Mouse (Mus musculus) left cerebral cortex, postnatal 36 days (tissue): ENCODE measurements around the gene Ninl. TPM values are rescaled to one million over a fixed set of nuclear protein-coding genes. Genes with fewer than 3 reads are reported as not detected.
A peak's percentile ranks its signal among the peaks of the same experiment; 100 is the strongest.

Experiments
- DNase-seq, 2 experiments: peaks; one replicate each; pipeline ENCODE4 v3.0.0; 2021 to 2022; ENCODE audit warnings: low spot score in 2 of 2, mixed read lengths in 1 of 2
- intact Hi-C: fragments of 180-260 bp; cut with DNase I; formaldehyde crosslinking; loops from one replicate; pipeline ENCODE4 v1.15.1; 2025
- total RNA-seq, 2 experiments: library from RNA; stranded (reverse); gene quantifications; 2 replicates each; pipeline ENCODE4 v1.2.3; 2021

Gene Ninl
- total RNA-seq, 2 experiments from 2014 or later, result 6.2 to 6.4 TPM

DNA sequence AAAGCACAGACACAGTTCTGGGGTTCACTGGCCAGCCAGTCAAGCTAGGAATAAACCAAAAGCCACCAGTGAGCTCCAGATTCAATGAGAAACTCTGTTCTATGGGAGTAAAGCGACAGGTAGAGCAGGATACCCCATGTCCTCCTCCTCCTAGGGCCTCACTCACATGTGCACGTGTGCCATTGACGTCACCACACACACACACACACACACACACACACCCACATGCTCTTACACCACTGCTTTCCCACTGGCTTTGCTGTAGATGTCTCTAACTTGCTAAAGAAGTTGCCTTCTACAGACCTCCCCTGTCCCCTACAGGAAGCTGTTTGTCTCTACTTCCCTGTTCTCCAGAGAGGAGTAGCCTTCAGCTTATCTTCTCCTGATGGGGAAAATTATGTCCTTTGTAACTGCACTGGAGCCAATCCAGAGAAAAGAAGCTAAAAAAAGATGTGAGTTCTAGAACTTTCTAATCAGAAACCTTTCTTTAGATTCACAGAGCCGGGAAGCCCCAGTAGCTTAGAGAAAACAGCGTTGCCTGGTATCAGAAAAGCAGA, 37.5 kb downstream of the Ninl start:
- intact Hi-C loops, result loop anchor here (5.0 kb wide), 2 partner anchors 194 to 324 kb away; no protein-coding TSS in a partner anchor
- DNase-seq, result no peak

DNA sequence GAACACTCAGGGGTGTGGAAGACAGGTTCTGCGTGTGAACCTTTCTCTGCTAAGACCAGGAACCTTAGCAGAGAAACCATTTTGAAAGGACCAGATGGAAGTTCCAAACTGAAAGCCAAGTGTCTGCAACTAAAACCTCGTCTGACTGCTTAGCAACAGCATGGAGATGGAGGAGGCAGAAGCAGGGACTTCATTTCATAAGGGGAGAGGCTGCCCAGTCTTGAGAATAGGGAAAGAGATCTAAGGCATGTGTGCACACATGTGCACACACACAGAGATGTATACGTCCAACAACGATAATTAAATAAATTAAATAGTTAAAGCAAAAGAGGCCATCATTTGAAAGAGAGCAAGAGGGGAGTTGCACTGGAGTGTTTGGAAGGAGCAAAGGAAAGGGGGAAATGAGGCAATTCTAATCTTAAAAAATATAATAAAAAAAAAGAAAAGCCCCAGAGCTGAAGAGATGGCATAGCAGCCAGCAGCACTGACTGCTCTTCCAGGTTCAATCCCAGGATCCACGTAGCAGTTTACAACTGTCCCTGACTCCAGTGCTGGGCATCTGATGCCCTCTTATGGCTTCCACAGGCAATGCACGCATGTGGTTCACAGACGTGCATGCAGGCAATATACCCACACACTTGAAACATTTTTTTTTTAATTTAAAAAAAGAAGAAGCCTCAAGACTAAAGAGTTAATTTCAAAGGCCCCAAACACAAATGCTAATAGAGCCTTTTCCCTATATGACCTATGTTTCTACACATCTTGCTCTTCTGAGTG, 38.6 kb downstream of the Ninl start:
- intact Hi-C loops, result loop anchor here (5.0 kb wide), 2 partner anchors 193 to 323 kb away; no protein-coding TSS in a partner anchor
- peak; percentile 41 to 42 for DNase-seq

DNA sequence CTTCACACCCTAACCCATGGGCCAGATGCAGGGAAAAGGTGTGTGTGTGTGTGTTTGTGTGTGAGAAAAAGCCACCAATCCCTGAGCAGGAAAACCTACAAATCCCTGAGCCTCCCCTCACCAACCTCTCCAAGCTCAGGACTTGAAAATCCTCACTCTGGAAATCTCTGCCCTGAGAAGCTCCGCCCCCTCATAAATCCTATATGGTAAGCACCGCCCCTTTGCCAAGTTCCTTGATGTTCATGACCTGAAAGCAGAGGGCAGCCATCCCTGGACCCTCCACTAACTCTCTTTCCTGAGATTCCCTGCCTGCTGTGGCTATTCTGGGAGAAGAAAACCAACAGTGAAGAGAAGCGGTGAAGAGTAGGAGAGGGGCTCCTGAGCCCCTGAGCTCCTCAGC, 40.2 kb downstream of the Ninl start:
- no peak for DNase-seq
- intact Hi-C loops, result no loop called here

DNA sequence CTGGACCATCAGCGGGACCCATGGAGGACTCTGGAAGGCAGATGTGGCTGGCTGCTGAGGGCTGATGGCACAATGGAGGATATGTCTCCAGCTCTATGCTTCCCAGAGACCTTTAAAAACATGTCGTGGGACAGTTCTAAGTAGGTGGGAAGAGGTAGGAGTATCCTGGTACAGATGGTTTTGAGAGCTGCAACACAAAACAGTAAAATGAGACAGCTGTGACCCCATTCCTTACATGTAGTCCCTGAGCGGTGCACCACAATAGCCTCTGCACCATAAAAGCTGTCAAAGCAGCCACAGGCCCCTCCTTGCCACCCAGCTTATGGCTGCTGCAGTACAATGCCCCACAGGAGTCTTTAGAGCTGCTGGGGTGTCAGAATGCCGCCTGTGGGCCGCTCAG, 41.6 kb downstream of the Ninl start:
- intact Hi-C loops, result no loop called here
- DNase-seq, result peak; percentile 18 to 25

DNA sequence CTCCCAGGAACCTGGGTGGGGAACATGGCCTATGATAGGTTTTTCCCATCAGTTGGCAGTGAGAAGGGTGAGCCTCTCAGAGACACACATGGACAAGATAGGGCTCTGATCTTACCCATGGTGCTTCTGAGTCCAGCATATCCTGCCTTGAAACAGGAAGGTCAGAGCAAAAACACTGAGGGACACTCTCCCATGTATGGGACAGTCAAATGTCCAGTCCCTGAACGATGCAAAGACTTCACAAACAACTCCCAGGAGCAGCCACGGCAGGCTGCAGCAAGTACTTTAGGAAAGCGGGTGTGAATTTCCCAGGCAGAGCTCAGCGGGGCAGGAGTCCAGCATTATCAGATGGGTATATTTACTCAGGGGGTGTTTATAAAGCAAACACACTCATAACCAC, 43.9 kb downstream of the Ninl start:
- intact Hi-C loops, result no loop called here
- DNase-seq, result no peak

DNA sequence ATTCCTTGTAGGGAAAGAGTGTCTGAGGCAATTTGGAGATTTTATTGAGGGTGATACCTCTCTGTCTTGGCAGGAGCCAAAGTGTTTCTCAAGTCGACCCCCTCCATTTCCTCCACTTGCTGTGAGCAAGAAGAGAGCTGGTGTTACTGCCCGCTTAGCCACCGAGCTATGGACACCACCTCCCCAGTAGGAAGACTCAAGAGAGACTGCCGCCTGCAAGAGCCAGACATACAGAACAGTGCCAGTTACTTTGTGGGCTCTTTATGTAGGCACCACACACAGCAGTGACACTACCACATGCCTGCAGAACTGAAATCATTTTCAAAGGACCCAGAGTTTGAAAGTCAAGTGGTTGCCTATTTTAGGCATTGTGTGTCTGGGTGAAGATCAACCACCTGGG, 48.1 kb downstream of the Ninl start:
- DNase-seq, result no peak
- intact Hi-C loops, result no loop called here

DNA sequence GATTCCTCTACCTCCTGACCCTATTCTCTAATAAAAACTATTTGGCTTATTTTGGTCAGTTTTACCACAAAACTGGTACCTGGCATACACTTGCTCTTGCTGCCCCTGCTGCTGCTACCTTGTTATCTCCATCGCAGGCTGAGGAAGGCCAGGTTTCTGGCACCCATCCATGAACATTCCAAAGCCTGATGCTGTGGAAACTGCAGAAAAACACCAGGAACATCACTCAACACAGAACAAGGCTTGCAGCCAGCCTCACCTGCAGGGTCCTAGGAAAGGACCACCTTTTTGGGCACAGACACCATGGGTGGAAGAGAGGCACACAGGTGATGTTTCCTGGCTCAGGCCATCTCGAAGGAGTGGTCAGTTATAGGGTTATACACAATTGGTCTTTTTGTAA, 48.7 kb downstream of the Ninl start:
- no peak for DNase-seq
- intact Hi-C loops, result no loop called here

DNA sequence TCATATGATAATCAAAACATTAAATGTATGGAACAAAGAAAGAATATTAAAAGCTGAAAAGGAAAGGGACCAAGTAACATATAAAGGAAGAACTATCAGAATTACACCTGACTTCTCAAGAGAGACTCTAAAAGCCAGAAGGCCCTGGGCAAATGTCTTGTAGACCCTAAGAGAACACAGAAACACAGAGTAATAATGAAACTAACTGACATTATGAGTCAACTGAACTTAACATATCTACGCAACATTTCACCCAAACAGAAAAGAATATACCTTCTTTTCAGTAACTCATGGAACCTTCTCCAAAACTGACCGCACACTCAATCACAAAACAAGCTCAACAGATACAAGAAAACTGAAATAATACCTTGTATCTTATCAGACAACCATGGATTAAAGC, 53.8 kb downstream of the Ninl start:
- DNase-seq, result no peak
- intact Hi-C loops, result no loop called here

DNA sequence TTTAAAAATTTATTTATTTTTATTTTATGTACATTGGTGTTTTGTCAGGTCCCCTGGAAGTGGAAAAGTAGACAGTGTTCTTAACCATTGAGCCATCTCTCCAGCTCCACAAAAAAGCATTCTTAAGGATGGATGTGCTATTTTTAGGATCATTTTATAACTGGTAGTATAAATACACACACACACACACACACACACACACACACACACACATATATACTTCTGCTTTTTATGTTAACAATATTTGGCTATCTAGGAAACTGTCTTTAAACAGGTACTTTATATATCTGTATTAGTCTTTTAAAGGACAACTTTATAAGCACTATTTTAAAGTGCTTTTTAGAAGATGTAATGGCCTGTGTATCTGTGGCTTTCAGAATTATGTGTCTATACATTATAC, 57.1 kb downstream of the Ninl start:
- DNase-seq, result no peak
- intact Hi-C loops, result no loop called here

DNA sequence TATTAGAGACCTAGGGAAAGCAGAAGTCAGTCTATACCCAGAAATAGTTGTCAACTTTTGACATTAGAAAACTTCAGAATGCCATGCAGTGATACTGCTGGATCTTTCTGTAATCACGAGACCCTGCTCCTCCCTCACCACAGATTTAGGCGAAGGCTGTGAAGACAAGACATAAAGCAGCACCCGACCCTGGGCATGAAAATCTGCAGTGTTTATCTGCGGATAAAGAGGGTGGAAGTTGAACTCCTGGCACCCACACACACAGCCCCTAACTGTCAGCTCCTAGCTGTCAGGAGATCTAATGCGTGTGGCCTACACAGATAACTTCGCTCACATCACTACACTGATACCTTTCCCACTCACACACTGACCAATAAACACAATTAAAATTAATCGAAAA, 57.7 kb downstream of the Ninl start:
- intact Hi-C loops, result no loop called here
- DNase-seq, result no peak

DNA sequence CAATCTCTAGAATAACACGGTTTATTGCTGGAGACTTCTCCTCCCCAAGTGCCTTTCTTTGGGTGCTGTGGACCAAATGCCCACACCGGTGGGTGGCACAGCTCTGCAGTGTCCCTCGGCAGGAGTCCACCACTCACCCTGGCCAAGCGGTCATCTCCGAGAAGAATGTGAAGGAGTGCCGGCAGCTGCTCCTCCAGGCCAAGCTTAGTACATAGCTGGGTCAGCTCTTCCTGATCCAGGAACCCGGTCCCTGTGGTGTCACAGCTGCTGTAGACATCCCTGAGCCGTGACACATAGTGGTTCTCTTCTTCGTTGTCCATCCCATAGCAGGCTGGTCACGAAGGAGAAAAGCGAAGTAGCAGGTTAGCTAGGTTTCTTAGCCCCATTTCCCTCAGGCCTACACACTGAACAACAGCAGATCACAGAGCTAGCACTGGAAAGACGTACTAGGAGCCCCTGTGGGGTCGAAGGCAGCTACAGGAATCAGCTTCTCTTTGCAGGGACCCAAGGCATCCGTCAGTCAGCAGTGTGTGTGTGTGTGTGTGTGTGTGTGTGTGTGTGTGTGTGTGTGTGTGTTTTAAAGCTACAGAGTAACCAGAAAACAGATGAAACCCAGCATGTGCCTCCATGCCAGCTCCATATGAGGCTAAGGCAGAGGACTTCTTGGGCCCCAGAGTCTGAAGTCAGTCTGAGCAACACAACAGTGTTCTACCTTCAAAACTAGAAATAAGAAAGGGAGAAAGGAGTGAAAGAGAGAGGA, 59.1 kb downstream of the Ninl start:
- DNase-seq, result no peak
- intact Hi-C loops, result no loop called here

DNA sequence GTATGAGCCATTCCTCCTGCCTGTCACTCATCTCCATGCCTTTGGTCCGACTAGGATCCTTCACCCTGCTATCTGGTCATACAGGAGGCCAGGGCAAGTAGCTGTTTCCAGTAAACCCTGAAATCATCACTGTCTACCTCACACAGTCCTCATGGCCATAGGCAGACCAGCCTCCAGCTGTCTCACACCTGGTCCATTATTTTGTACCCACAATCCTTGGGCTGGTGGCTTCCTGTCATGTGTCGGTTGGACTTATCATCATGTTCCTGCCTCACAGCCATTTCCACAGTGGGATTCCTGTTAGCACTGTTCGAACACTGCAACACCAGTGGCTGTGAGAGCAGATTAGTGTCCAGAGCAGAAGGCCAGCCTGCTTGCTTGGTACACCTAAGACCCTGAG, 60.4 kb downstream of the Ninl start:
- DNase-seq, result no peak
- intact Hi-C loops, result no loop called here

DNA sequence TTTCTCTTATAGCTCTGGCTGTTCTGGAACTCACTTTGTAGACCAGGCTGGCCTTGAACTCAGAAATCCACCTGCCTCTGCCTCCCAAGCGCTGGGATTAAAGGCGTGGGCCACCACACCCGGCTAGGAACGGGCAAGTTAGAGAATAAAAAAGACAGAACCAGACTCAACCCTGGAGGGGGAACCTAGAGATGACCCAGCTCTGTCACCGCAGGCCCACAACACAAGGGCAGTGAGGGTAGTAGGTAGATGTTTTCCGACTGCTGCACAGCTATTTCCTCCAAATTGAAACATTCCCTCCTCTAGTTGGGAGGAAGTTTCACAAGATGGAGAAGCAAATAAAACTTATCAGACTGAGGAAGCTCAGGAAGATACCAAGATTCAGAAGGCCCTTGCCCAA, 61.5 kb downstream of the Ninl start:
- no peak for DNase-seq
- intact Hi-C loops, result no loop called here

DNA sequence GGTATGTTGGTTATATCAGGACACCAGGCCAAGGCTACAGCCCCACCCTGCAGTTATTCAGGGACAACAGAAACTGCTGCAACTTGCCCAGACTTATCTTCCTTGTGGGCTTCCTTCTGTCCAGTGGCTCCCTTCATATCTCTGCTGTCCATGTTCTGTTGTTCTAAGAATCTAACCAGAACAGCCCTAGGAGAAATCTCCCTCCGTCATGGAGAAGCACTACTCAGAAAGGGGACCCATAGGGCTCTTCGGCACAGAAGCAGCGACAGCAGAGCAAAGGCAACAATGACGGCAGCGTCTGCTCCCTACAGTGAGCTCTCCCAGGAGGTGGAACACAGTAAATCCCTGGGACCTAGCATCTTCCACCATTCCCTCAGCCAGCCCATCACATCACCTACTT, 62.3 kb downstream of the Ninl start:
- no peak for DNase-seq
- intact Hi-C loops, result no loop called here

DNA sequence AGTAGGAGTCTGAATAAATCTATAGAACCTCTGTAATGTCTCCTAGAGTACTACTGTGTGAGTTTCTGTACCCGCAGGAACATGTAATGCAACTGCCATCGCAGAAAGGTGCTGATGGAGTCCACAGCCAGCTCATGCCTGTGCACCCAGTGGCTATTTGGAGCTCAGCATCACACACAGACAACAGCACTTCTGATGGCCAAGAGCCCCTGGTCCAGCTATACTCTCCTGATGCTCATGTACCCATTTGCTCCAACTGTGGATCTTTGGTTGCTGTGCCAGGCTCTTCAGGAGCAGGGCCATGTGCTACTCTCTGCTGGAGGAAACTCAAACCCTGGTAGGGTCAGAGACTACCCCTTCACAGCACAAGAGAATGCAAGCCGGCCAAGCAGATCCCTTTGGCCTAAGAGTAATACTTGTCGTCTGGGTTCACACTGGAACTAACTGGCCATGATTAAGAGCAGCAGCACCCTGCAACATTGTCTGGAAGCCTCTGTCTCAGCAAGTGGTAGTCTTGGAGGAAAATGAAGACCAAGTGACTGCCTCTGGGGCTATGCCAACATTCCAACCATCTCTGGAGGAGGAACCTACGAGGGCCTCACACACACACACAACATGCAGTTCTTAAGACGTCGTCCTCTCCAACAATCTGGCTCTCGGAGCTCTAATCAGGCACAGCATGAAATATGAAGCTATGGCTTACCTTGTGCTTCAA, 65.6 kb downstream of the Ninl start:
- no peak for DNase-seq
- intact Hi-C loops, result no loop called here

DNA sequence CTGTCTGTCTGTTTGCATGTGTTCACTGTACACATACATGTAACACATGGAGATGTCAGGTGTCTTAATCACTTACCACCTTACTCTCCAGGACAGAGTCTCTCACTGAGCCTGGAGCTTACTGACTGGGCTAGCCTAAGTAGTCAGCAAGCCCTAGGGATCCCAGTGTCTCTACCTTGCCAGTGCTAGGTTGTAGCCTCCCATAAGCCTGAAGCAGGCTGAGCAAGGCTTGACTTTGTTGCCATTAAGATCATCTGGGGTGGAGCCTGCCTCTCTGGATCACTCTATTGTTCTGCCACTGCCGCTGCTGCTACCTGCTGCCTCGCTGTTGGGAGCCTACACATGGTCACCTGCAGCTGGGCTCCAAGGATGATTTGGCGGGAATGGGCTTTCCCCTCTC, 66.5 kb downstream of the Ninl start:
- intact Hi-C loops, result no loop called here
- DNase-seq, result no peak

DNA sequence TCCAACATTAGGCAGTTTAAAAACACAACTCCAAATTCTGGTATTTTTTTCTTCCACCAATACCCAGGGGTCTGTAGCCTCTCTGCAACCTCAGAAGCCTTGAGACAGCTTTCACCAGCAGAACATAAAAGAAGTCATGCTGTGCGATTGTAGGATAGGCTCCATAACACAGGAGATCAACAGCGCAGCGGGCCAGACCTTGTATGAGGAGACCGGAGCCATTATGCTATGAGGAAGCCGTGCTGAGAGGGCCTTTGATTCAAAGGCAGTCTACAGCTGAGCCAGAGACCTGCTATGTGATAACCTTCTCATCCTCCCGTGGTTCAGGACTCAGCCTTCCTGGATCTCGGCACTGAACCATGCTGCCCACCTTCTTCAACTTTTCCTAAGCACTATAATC, 67.3 kb downstream of the Ninl start:
- DNase-seq, result no peak
- intact Hi-C loops, result no loop called here

DNA sequence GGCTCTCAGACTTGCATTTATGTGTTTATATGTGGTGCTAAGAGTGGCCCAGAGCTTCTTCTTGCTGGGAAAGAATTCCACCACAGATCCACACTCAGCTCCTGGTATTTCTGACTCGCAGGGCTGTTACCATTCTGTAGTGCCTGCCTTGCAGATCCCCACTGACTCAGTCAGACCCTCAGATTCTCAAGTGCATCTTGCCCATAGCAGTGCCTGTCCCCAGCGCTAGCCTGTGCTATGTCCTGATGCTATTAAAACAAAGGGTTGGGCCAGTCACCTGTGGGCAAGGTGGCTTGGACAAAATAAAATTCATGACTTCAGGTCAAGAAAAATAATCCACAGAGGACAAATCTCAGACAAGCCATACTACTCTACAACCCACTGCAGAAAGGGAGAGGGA, 70.0 kb downstream of the Ninl start:
- DNase-seq, result no peak
- intact Hi-C loops, result no loop called here

DNA sequence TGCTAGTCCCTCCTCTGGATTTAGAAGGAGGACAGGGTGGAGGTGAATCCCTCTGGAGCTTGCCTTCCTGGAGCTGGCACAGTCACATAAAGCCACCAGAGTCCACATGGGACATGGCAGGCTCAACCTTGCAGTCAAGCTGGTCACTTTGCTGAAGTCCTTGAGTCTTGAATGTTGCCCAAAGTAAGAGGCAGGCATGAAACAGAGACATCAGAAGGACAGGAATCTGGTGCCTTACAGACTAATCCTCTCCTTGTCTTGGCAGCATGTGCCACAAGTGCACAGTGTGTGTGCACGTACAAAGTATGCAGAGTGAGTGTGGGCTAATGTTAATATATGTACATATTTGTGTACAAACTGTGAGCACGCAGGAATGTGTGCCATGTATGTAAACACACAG, 71.7 kb downstream of the Ninl start:
- DNase-seq, result no peak
- intact Hi-C loops, result no loop called here

DNA sequence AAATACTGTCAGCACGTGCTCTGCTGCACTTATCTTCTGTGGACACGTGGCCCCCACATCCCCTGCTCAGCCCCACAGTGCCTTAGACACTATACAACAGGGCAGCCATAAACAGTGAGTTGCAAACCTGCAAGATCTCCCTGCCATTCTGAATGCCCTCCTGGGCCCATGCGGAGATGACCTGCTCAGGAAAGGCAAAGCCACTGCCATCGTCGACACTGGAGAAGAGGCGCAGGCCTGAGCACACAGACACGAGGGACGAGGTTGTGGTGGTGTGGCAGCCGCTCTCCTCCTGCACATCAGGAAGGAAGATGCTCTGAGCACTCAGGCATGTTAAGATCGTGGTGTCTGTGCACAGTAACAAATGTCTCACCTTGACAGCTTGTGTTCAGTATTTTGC, 73.2 kb downstream of the Ninl start:
- intact Hi-C loops, result no loop called here
- no peak for DNase-seq
